Mouse (Mus musculus) liver, embryonic 15.5 days (tissue): ENCODE data around the gene 1500015O10Rik. TPM values are rescaled to one million over a fixed set of nuclear protein-coding genes. Genes with fewer than 3 reads are reported as not detected.

Source experiments
- ATAC-seq: fragments of 200-750 bp; cut with Nextera tagmentation; 2 replicates; pipeline ENCODE4 v1.8.0; 2017; ENCODE audit warnings: moderate number of reproducible peaks, mild to moderate bottlenecking, moderate library complexity; ENCODE audit not compliant: insufficient read depth
- H3K27ac ChIP-seq: fragments of 300-500 bp; sonication (generic); replicated peaks from 2 replicates; pipeline ENCODE4 v1.5.1; 2015; ENCODE audit warnings: mild to moderate bottlenecking, inconsistent platforms
- H3K27me3 ChIP-seq: fragments of 300-500 bp; sonication (generic); 2 replicates; pipeline ENCODE4 v1.6.1; 2015; ENCODE audit warnings: mild to moderate bottlenecking, inconsistent platforms
- H3K36me3 ChIP-seq: fragments of 300-500 bp; sonication (generic); replicated peaks from 2 replicates; pipeline ENCODE4 v1.6.1; 2015; ENCODE audit warnings: moderate library complexity, mild to moderate bottlenecking, inconsistent platforms
- H3K4me1 ChIP-seq: fragments of 300-500 bp; sonication (generic); replicated peaks from 2 replicates; pipeline ENCODE4 v1.6.1; 2015; ENCODE audit warnings: inconsistent platforms
- H3K4me2 ChIP-seq: fragments of 300-500 bp; sonication (generic); 2 replicates; pipeline ENCODE4 v1.6.1; 2015; ENCODE audit warnings: moderate library complexity, mild to moderate bottlenecking, inconsistent platforms
- H3K4me3 ChIP-seq: fragments of 300-500 bp; sonication (generic); replicated peaks from 2 replicates; pipeline ENCODE4 v1.5.1; 2015; ENCODE audit warnings: mild to moderate bottlenecking, inconsistent platforms
- H3K9ac ChIP-seq: fragments of 300-500 bp; sonication (generic); 2 replicates; pipeline ENCODE4 v1.6.1; 2015; ENCODE audit warnings: moderate library complexity, mild to moderate bottlenecking, inconsistent platforms
- H3K9me3 ChIP-seq: fragments of 300-500 bp; sonication (generic); replicated peaks from 2 replicates; pipeline ENCODE4 v1.6.1; 2016; ENCODE audit warnings: inconsistent platforms
- WGBS: fragments of 180-500 bp; shearing (Covaris S2); methylation state at CpG from one replicate; pipeline ENCODE4 v1.1.7; 2015; ENCODE audit warnings: mixed read lengths; ENCODE audit not compliant: insufficient replicate concordance; 5-methylcytosine and 5-hydroxymethylcytosine counted together
- polyA plus RNA-seq: library from polyadenylated mRNA; unstranded; fragments of >200 nt; fragmentation: Nextera tagmentation; extraction: Ambion mirVana; gene quantifications from 2 replicates; pipeline ENCODE4 v1.2.1, GENCODE M21; 2015

The 1500015O10Rik gene
- polyA plus RNA-seq, 1 experiment from 2014 or later: 1.7 TPM

- Histone ChIP-seq H3K27me3 (no peaks in the 10 kb centered on the region), H3K4me3 (no peak overlapping the region), H3K9me3 (no peaks in the 10 kb centered on the region), H3K4me1 (no peaks in the 10 kb centered on the region), H3K27ac (no peak overlapping the region), H3K4me2 (no peak overlapping the region), H3K36me3 (peaks cover 40% of the 10 kb centered on the region), H3K9ac (no peak overlapping the region)
- 82% methylated on average over 3 of the region's 3 CpGs for WGBS
- no peak for ATAC-seq
Measured at GRCm38 (mm10) chr1:43776106-43776505, 45.7 kb downstream of the 1500015O10Rik start.

- no peak for ATAC-seq
- Histone ChIP-seq H3K4me2 (no peak overlapping the region), H3K4me1 (no peaks in the 10 kb centered on the region), H3K27me3 (no peaks in the 10 kb centered on the region), H3K4me3 (no peak overlapping the region), H3K36me3 (peaks cover 17% of the 10 kb centered on the region), H3K9ac (no peak overlapping the region), H3K9me3 (no peaks in the 10 kb centered on the region), H3K27ac (no peak overlapping the region)
- 78% methylated on average over 2 of the region's 2 CpGs for WGBS
Measured at GRCm38 (mm10) chr1:43781195-43781594, 50.8 kb downstream of the 1500015O10Rik start.

GRCm38 (mm10) chr1:43781672-43782071 lies 51.3 kb downstream of the 1500015O10Rik start:
- ATAC-seq: no peak
- H3K4me1 ChIP-seq: no peaks in the 10 kb centered on the region
- no peaks in the 10 kb centered on the region for H3K9me3 ChIP-seq
- H3K9ac ChIP-seq: no peak overlapping the region
- H3K27me3 ChIP-seq: no peaks in the 10 kb centered on the region
- H3K27ac ChIP-seq: no peak overlapping the region
- no peak overlapping the region for H3K4me3 ChIP-seq
- 80% methylated on average over 3 of the region's 3 CpGs for WGBS
- peaks cover 21% of the 10 kb centered on the region for H3K36me3 ChIP-seq
- H3K4me2 ChIP-seq: no peak overlapping the region

- ATAC-seq: no peak
- no peak overlapping the region for H3K9ac ChIP-seq
- H3K9me3 ChIP-seq: no peaks in the 10 kb centered on the region
- no peaks in the 10 kb centered on the region for H3K27me3 ChIP-seq
- no peak overlapping the region for H3K27ac ChIP-seq
- no peaks in the 10 kb centered on the region for H3K4me1 ChIP-seq
- H3K4me2 ChIP-seq: no peak overlapping the region
- no peak overlapping the region for H3K4me3 ChIP-seq
- WGBS: 83% methylated on average over 3 of the region's 3 CpGs
- peaks cover 17% of the 10 kb centered on the region for H3K36me3 ChIP-seq
Measured at GRCm38 (mm10) chr1:43782680-43783079, 52.3 kb downstream of the 1500015O10Rik start.

GRCm38 (mm10) chr1:43783186-43783585 lies 52.8 kb downstream of the 1500015O10Rik start:
- Histone ChIP-seq H3K4me2 (no peak overlapping the region), H3K36me3 (peaks cover 17% of the 10 kb centered on the region), H3K27ac (no peak overlapping the region), H3K4me1 (no peaks in the 10 kb centered on the region), H3K4me3 (no peak overlapping the region), H3K9me3 (no peaks in the 10 kb centered on the region), H3K27me3 (no peaks in the 10 kb centered on the region), H3K9ac (no peak overlapping the region)
- WGBS: 80% methylated on average over 3 of the region's 3 CpGs
- no peak for ATAC-seq

- no peaks in the 10 kb centered on the region for H3K27me3 ChIP-seq
- no peaks in the 10 kb centered on the region for H3K9me3 ChIP-seq
- no peak overlapping the region for H3K4me3 ChIP-seq
- no peak overlapping the region for H3K27ac ChIP-seq
- WGBS: 75% methylated on average over 5 of the region's 5 CpGs
- H3K9ac ChIP-seq: no peak overlapping the region
- H3K36me3 ChIP-seq: 0 out of 2 replicates have a peak, but pooled peaks cover 10% of the 10 kb centered on the region
- H3K4me2 ChIP-seq: no peak overlapping the region
- ATAC-seq: no peak
- no peaks in the 10 kb centered on the region for H3K4me1 ChIP-seq
Measured at GRCm38 (mm10) chr1:43785316-43785715, 54.9 kb downstream of the 1500015O10Rik start.

GRCm38 (mm10) chr1:43786711-43787110 lies 56.3 kb downstream of the 1500015O10Rik start:
- no peak for ATAC-seq
- Histone ChIP-seq H3K9ac (no peak overlapping the region), H3K9me3 (no peaks in the 10 kb centered on the region), H3K4me1 (no peaks in the 10 kb centered on the region), H3K27ac (no peak overlapping the region), H3K4me3 (no peak overlapping the region), H3K4me2 (no peak overlapping the region), H3K36me3 (0 out of 2 replicates have a peak, but pooled peaks cover 10% of the 10 kb centered on the region), H3K27me3 (no peaks in the 10 kb centered on the region)
- WGBS: 78% methylated on average over 5 of the region's 5 CpGs

- Histone ChIP-seq H3K4me3 (no peak overlapping the region), H3K27ac (no peak overlapping the region)
- WGBS: 70% methylated on average over 2 of the region's 2 CpGs
Measured at GRCm38 (mm10) chr1:43789765-43790164, 59.4 kb downstream of the 1500015O10Rik start.

More at GRCm38 (mm10) chr1:43789765-43790164, 59.4 kb downstream of the 1500015O10Rik start:
- Histone ChIP-seq H3K4me1 (no peaks in the 10 kb centered on the region), H3K36me3 (0 out of 2 replicates have a peak, but pooled peaks cover 10% of the 10 kb centered on the region), H3K4me2 (no peak overlapping the region), H3K27me3 (no peaks in the 10 kb centered on the region), H3K9me3 (no peaks in the 10 kb centered on the region), H3K9ac (no peak overlapping the region)
- ATAC-seq: no peak

Other genes with a start within 250 kb of the 1500015O10Rik start
- gene Uxs1, start 97.2 kb downstream of the 1500015O10Rik start, polyA plus RNA-seq: 8.2 and 8.4 TPM in 2 replicates
- gene Tpp2, start 203.0 kb downstream of the 1500015O10Rik start, polyA plus RNA-seq: 23.6 and 24.4 TPM in 2 replicates